13 mouse cellular contexts compared by ENCODE assay signal in the genomic region with DNA sequence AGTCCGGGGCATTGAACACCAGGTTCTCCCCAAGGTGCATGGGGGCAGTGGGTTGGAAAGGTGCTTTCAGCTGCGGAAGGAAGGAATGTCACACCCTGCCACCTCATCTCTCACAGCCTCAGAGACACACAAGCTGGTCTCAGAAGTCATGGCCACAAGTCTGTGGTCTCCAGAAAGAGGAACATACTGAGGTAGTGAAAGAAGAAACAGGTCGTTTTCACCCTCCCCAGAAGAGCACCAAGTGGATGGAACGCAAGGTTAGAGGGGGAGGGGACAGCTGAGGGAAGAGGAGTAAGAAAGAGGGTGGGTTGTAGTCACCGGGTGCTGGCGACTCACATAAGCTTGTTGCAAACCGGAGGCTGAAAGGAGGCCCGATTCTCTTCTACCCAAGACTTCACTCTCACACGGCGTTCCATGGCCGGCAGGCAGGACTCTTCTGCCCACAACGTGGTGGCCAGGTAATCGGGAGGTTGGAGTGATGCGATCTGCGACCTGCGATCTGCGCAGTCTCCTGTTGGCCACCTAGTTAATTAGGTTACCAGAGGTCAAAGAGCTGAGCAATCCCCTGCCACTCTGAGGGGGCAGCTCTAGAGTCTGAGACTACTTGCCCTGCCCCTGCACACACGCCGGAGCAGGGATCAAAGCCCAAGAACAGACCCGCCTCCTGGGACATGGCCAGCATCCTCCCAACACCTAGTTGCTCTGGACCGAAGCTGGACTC. TPM values are rescaled to one million over a fixed set of nuclear protein-coding genes. Genes with fewer than 3 reads are reported as not detected.
DNase-seq lines count a peak whose midpoint lies in the region; ATAC-seq and TF ChIP-seq lines count a peak whose summit lies in the region.
"Had no signal": no experiment of that assay in that cellular context is flagged by ENCODE, and none has a peak within 500 bp of the region (broad histone marks: within the 10 kb centered on the region; RNA-seq: fewer than 3 reads in every experiment).

No protein-coding gene starts in this region.

- peaks cover 17% of the 10 kb centered on the region for H3K4me1 ChIP-seq in erythroblast, embryonic 14.5 days (ENCODE audit: control insufficient read depth)
- H3K4me1 ChIP-seq in E14TG2a.4 (replicated peaks; ENCODE audit: low read depth, low read length), result peaks cover 45% of the 10 kb centered on the region

- no peak for ATAC-seq in erythroblast, adult 5-6 weeks (replicated peaks; ENCODE audit: low FRiP score, poor library complexity, severe bottlenecking)

- no peak for TF ChIP-seq CTCF in E14TG2a.4 (conservative IDR thresholded peaks at IDR 0.05; ENCODE audit: low read length)

- H3K9me3 ChIP-seq in erythroblast, embryonic 14.5 days (ENCODE audit: control insufficient read depth, low read length), result no peaks in the 10 kb centered on the region
- H3K9me3 ChIP-seq in E14TG2a.4 (ENCODE audit: low read length), result no peaks in the 10 kb centered on the region
- H3K9me3 ChIP-seq: hindbrain, embryonic 10.5 days; neural tube, embryonic 12.5 days had no signal

- H3K36me3 ChIP-seq in erythroblast, embryonic 14.5 days (ENCODE audit: control insufficient read depth), result no peaks in the 10 kb centered on the region; the same call in 1 of the 2 replicates
- H3K36me3 ChIP-seq in E14TG2a.4 (ENCODE audit: insufficient read depth, low read length), result no peaks in the 10 kb centered on the region
- H3K36me3 ChIP-seq: hindbrain, embryonic 10.5 days; neural tube, embryonic 12.5 days had no signal

- peak; percentile 77 for DNase-seq in kidney, postnatal 14 days
- peak; percentile 46 for DNase-seq in naive thymus-derived CD4-positive, alpha-beta T cell, adult 2 months (ENCODE audit: low read depth)
- no peak for DNase-seq in frontal cortex, postnatal 25 days (ENCODE audit: low spot score in 2 of 2)
- DNase-seq in adrenal gland, postnatal 4 days (ENCODE audit: low spot score in 2 of 2), result no peak
- no peak for DNase-seq in cerebellum, adult 11 months
- DNase-seq: cerebellum, adult 11-12 months; gastrocnemius, postnatal 14 days had no signal

- H3K4me3 ChIP-seq in erythroblast, embryonic 14.5 days (replicated peaks), result peak overlapping the region; percentile 25
- peak overlapping the region; percentile 26; the same call in 1 of the 2 replicates for H3K4me3 ChIP-seq in E14TG2a.4 (replicated peaks; ENCODE audit: low read length)
- H3K4me3 ChIP-seq: hindbrain, embryonic 10.5 days; neural tube, embryonic 12.5 days had no signal

- H3K27me3 ChIP-seq in erythroblast, embryonic 14.5 days (ENCODE audit: control insufficient read depth), result no peaks in the 10 kb centered on the region
- H3K27me3 ChIP-seq in E14TG2a.4 (ENCODE audit: insufficient read depth, low read length), result no peaks in the 10 kb centered on the region
- H3K27me3 ChIP-seq: neural tube, embryonic 12.5 days had no signal

RNA-seq across cellular contexts. Expression of gene Haao, which starts 1.3 kb away (rescaled TPM):
- 0.12 TPM in 1 of 2 replicates, not detected in the other for polyA plus RNA-seq in erythroblast, embryonic 14.5 days (2012)
- total RNA-seq in erythroblast, adult 5-6 weeks (2015; ENCODE audit: low replicate concordance), result 9.6 and 13.3 TPM in 2 replicates
- 1.4 and 3.7 TPM in 2 replicates for total RNA-seq in erythroblast, adult 5-6 weeks (2017; ENCODE audit: low replicate concordance)
- total RNA-seq in adrenal gland, postnatal 4 days (2021), result 10 to 100 TPM in 1 of 2 experiments, 1 to 10 TPM in 1; 1.3 to 12.9 TPM
- total RNA-seq: gastrocnemius, postnatal 14 days; layer of hippocampus, postnatal 14 days had no signal
- polyA plus RNA-seq: neural tube, embryonic 12.5 days had no signal

Comparison
In these comparisons a context has a peak if more than half of its experiments do, and no peak if none do; other contexts are left out.
1. DNase-seq: peak in kidney, postnatal 14 days (single experiment) and naive thymus-derived CD4-positive, alpha-beta T cell, adult 2 months (single experiment); none in frontal cortex, postnatal 25 days (0 of 2), adrenal gland, postnatal 4 days (0 of 2) and cerebellum, adult 11 months (single experiment).